Mouse (Mus musculus): ENCODE measurements around the gene Fbln2. TPM values are rescaled to one million over a fixed set of nuclear protein-coding genes. Genes with fewer than 3 reads are reported as not detected.

The Fbln2 gene
- polyA plus RNA-seq, 1 experiment, result 12.6 TPM

DNA sequence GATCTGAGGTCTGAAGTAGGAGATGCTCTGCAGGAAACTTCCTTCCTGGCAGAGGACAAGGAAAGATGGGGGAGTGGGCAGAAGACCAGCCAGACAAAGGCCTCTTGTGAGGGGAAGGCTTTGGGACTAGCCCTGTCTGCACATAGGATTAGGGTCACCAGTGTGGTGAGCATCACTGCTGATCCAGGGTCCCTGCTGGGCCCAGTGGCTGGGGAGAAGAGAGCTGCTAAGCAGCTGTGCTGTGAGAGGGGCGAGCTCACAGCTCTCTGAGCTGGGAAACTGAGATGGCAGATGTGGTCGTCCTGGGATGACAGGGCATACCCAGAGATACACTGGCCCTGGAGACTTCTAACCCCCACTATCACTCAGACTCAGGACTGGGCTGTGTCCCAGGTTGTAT, 20.8 kb upstream of the Fbln2 start:
- no peak for TF ChIP-seq CTCF (conservative IDR thresholded peaks at IDR 0.05; ENCODE audit: insufficient read depth, insufficient read length, low read depth, low read length)
- TF ChIP-seq POLR2A (IDR thresholded peaks at IDR 0.05; ENCODE audit: low read depth, low read length), result no peak
- Histone ChIP-seq H3K36me3 (ENCODE audit: control insufficient read depth, insufficient read depth, low read length) (no peaks in the 10 kb centered on the region), H3K4me1 (ENCODE audit: control insufficient read depth, insufficient read depth, low read length) (no peaks in the 10 kb centered on the region), H3K4me3 (ENCODE audit: insufficient read depth, low read depth, low read length) (no peak overlapping the region), H3K27ac (ENCODE audit: insufficient read depth, low read depth, low read length) (no peak overlapping the region), H3K27me3 (replicated peaks; ENCODE audit: control insufficient read depth, insufficient read depth, low read length) (no peaks in the 10 kb centered on the region)
- 82% methylated on average over 2 of the region's 2 CpGs for WGBS
- no peak for DNase-seq

DNA sequence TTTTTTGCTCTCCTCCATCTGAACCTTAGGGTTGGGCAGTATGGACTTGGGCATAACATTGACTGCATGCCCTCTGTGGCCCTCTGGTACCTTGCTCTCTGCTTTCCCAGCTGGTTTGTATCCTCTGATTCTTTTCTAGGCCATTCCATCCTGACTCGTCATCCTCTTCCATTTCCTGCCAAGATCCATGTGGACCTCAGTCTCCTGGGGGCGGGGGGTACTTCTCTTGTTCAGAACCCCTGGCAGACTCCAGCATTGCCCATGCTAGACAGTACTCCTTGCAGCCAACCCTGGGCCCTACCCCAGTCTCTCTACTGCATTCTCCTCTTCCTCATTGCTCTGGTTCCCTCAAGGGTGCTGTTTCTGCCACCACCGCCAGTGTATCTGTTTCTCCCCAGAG, 19.8 kb upstream of the Fbln2 start:
- TF ChIP-seq POLR2A (IDR thresholded peaks at IDR 0.05; ENCODE audit: low read depth, low read length) (no peak), CTCF (conservative IDR thresholded peaks at IDR 0.05; ENCODE audit: insufficient read depth, insufficient read length, low read depth, low read length) (no peak)

DNA sequence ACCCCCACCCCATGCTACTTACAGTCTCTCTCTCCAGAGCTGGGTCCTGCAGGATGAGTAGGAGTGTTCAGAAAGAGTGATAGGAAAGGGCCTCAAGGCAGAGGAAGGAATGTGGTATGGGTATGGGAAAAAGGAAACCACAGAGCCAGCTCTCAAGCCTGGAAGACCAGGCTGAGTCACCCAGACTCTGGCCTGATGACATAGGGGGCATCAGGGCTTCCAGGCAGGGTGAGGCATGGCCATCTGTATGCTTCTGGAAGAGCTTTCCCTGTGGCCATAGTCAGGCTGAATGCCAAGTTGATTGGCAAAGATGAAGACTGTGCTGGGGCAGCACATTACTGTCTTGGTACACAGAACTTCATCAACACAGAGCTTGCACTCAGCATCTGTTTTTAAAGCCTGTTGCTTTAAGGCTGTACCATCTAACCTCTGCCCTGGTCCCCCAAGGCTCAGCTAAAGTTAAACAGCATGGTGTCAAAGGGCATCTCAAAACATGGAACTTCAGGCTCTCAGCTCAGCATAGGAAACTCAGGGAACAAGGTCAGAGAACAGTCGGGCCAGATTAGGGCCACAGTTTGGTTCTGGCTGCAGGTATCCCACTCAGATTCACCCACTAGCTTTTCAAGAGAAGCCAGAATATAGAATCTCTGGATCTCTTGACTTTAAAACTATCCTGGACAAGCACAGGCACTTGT, 19.3 kb upstream of the Fbln2 start:
- no peak for TF ChIP-seq CTCF (conservative IDR thresholded peaks at IDR 0.05; ENCODE audit: insufficient read depth, insufficient read length, low read depth, low read length)
- TF ChIP-seq POLR2A (IDR thresholded peaks at IDR 0.05; ENCODE audit: low read depth, low read length), result no peak
- no peak overlapping the region for H3K4me3 ChIP-seq (ENCODE audit: insufficient read depth, low read depth, low read length)
- no peaks in the 10 kb centered on the region for H3K36me3 ChIP-seq (ENCODE audit: control insufficient read depth, insufficient read depth, low read length)
- no peaks in the 10 kb centered on the region for H3K27me3 ChIP-seq (replicated peaks; ENCODE audit: control insufficient read depth, insufficient read depth, low read length)
- WGBS, result 40% methylated on average over 1 of the region's 1 CpGs
- H3K4me1 ChIP-seq (ENCODE audit: control insufficient read depth, insufficient read depth, low read length), result no peaks in the 10 kb centered on the region
- no peak overlapping the region for H3K27ac ChIP-seq (ENCODE audit: insufficient read depth, low read depth, low read length)
- no peak for DNase-seq

More for the DNA sequence above, 19.8 kb upstream of the Fbln2 start:
- no peak overlapping the region for H3K4me3 ChIP-seq (ENCODE audit: insufficient read depth, low read depth, low read length)
- DNase-seq, result no peak
- H3K27ac ChIP-seq (ENCODE audit: insufficient read depth, low read depth, low read length), result no peak overlapping the region
- no peaks in the 10 kb centered on the region for H3K36me3 ChIP-seq (ENCODE audit: control insufficient read depth, insufficient read depth, low read length)
- no peaks in the 10 kb centered on the region for H3K27me3 ChIP-seq (replicated peaks; ENCODE audit: control insufficient read depth, insufficient read depth, low read length)
- no peaks in the 10 kb centered on the region for H3K4me1 ChIP-seq (ENCODE audit: control insufficient read depth, insufficient read depth, low read length)
- WGBS, result 74% methylated on average over 3 of the region's 3 CpGs

DNA sequence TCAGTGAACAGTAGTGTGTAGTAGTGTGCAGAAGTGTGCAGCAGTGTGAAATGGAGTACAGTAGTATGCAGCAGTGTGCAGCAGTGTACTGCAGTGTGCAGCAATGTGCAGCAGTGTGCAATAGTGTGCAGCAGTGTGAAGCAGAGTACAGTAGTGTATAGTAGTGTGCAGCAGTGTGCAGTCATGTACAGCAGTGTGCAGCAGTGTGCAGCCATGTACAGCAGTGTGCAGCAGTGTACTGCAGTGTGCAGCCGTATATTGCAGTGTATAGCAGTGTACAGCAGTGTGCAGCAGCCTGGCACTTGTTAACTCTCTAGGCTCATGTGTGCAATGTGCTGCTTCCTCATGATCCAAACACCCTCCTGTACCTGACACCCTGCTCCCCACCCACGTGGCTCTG, 13.8 kb upstream of the Fbln2 start:
- DNase-seq, result no peak
- Histone ChIP-seq H3K4me1 (ENCODE audit: control insufficient read depth, insufficient read depth, low read length) (no peaks in the 10 kb centered on the region), H3K36me3 (ENCODE audit: control insufficient read depth, insufficient read depth, low read length) (no peaks in the 10 kb centered on the region), H3K27ac (ENCODE audit: insufficient read depth, low read depth, low read length) (no peak overlapping the region), H3K27me3 (replicated peaks; ENCODE audit: control insufficient read depth, insufficient read depth, low read length) (no peaks in the 10 kb centered on the region), H3K4me3 (ENCODE audit: insufficient read depth, low read depth, low read length) (no peak overlapping the region)
- 54% methylated on average over 2 of the region's 2 CpGs for WGBS
- no peak for TF ChIP-seq POLR2A (IDR thresholded peaks at IDR 0.05; ENCODE audit: low read depth, low read length)
- TF ChIP-seq CTCF (conservative IDR thresholded peaks at IDR 0.05; ENCODE audit: insufficient read depth, insufficient read length, low read depth, low read length), result no peak

DNA sequence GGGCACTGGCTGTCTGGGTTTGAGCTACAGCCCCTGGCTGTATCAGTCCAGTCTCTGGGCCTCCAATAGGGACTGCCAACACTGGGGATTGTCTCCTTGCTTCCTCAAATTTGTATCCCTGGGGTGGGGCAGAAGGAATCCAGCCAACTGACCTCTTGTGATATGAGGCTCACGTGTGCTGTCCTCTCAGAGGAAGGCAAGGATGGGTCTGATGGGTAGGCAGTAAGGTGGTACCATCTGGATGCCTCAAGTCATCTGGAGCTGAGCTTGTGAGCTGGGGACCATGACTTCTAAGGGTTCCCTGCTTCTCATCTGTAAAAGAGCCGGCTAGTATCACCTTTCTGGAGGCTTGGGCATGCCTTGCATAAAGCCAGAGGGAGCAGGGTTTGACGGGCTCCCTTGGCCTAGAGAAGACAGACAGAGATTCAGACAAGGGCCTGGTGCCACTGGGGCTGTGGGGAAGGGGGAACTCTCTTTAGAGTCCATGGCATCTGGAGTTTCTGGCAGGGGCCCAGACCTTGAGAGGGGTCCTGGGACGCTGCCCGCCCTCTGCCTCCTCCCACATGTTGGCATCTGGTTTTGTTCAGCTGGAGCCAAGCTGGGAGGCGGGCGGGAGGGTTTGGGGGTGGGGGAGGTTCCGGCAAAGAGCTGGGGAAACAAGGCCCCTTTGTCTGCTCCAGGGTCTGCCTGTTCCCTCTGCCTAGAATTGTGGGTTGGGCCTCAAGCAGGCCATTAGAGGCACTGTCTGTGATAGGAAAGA, 11.6 kb upstream of the Fbln2 start:
- no peak for DNase-seq
- H3K4me1 ChIP-seq (ENCODE audit: control insufficient read depth, insufficient read depth, low read length), result no peaks in the 10 kb centered on the region
- no peaks in the 10 kb centered on the region for H3K27me3 ChIP-seq (replicated peaks; ENCODE audit: control insufficient read depth, insufficient read depth, low read length)
- H3K4me3 ChIP-seq (ENCODE audit: insufficient read depth, low read depth, low read length), result no peak overlapping the region
- H3K36me3 ChIP-seq (ENCODE audit: control insufficient read depth, insufficient read depth, low read length), result no peaks in the 10 kb centered on the region
- no peak for TF ChIP-seq POLR2A (IDR thresholded peaks at IDR 0.05; ENCODE audit: low read depth, low read length)
- no peak for TF ChIP-seq CTCF (conservative IDR thresholded peaks at IDR 0.05; ENCODE audit: insufficient read depth, insufficient read length, low read depth, low read length)
- no peak overlapping the region for H3K27ac ChIP-seq (ENCODE audit: insufficient read depth, low read depth, low read length)
- 61% methylated on average over 8 of the region's 8 CpGs for WGBS

DNA sequence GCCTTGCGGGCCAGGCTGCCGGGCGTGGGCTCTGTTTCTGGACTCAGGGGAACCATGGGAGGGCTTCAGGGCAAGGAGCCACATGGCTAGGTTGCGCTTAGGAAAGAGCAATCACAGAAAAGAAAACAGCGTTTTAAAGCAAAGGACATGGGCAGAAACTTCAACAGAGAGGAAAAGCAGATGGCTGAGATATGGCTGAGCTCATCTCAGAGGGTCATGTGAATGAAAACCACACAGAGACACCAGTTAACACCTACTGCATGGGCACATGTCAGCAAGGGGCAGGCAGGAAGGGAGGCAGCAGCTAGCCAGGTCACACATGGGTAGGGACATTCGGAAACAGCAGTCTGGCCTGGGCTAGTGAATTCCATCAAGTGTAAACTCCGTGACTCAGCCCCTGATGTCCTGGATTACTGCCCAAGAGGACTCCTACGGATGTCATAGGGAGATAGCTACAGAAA, 10.3 kb upstream of the Fbln2 start:
- Histone ChIP-seq H3K36me3 (ENCODE audit: control insufficient read depth, insufficient read depth, low read length) (no peaks in the 10 kb centered on the region), H3K27me3 (replicated peaks; ENCODE audit: control insufficient read depth, insufficient read depth, low read length) (no peaks in the 10 kb centered on the region), H3K4me1 (ENCODE audit: control insufficient read depth, insufficient read depth, low read length) (no peaks in the 10 kb centered on the region), H3K4me3 (ENCODE audit: insufficient read depth, low read depth, low read length) (no peak overlapping the region), H3K27ac (ENCODE audit: insufficient read depth, low read depth, low read length) (no peak overlapping the region)
- DNase-seq, result no peak
- TF ChIP-seq POLR2A (IDR thresholded peaks at IDR 0.05; ENCODE audit: low read depth, low read length) (no peak), CTCF (conservative IDR thresholded peaks at IDR 0.05; ENCODE audit: insufficient read depth, insufficient read length, low read depth, low read length) (no peak)
- WGBS, result 63% methylated on average over 8 of the region's 8 CpGs

DNA sequence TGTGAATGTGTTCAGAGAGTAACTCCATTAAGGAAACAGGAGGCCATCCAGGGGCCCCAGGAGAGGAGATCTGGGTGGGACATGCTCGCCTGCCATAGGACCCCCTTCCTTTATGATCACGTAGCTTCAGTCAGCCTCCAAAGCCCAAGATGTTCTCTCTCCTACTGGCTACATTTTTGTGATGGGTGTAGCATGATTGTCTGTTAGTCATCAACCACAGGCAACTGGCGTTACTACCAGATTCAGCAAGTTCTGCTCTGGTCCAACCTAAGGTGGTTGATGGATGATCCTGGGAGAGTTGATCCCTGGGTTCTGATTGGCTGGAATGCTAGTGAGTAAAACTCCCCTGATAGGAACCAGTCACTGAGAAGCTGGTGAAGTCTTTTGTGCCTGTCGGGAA, 9.7 kb upstream of the Fbln2 start:
- H3K36me3 ChIP-seq (ENCODE audit: control insufficient read depth, insufficient read depth, low read length), result no peaks in the 10 kb centered on the region
- TF ChIP-seq CTCF (conservative IDR thresholded peaks at IDR 0.05; ENCODE audit: insufficient read depth, insufficient read length, low read depth, low read length) (no peak), POLR2A (IDR thresholded peaks at IDR 0.05; ENCODE audit: low read depth, low read length) (no peak)
- H3K4me1 ChIP-seq (ENCODE audit: control insufficient read depth, insufficient read depth, low read length), result no peaks in the 10 kb centered on the region
- no peak overlapping the region for H3K4me3 ChIP-seq (ENCODE audit: insufficient read depth, low read depth, low read length)
- no peak overlapping the region for H3K27ac ChIP-seq (ENCODE audit: insufficient read depth, low read depth, low read length)
- H3K27me3 ChIP-seq (replicated peaks; ENCODE audit: control insufficient read depth, insufficient read depth, low read length), result no peaks in the 10 kb centered on the region
- WGBS, result 76% methylated on average over 4 of the region's 4 CpGs
- DNase-seq, result no peak
